8 mouse cellular contexts compared by ENCODE assay signal in the genomic region with DNA sequence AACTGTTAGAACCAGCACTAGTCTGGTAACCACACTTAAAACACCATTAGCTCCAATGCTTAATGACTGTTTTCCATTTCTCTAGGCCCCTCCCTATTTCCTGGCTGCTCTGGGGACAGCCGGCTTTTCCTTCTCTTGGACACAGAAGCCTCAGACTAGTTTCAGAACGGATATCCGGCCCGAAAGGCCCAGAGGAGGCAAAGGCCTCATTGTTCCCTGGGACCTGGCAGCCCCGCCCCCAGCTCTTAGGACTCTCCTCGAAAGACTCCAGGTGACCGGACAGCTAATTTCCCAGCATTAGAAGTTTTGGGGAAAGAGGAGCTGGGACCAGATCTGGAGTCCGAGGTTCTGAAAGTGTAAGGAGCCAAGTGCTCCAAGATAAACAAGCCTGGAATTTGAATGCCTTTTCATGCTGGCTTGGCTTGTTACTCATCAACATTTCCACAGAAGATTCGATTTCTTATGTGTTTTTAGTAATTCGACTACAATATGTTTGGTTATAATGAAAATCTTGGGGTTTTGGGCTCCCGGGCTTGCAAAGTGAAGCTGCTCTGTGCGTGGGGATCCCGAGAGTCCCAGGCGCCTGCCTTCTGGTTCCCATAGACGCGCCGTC. TPM values are rescaled to one million over a fixed set of nuclear protein-coding genes. Genes with fewer than 3 reads are reported as not detected.
DNase-seq lines count a peak whose midpoint lies in the region; ATAC-seq lines count a peak whose summit lies in the region.

No protein-coding gene starts in this region.

- H3K9ac ChIP-seq in forebrain, embryonic 14.5 days (ENCODE audit: low read length) = peak overlapping the region; percentile 86

- H3K27me3 ChIP-seq in forebrain, embryonic 14.5 days (replicated peaks; ENCODE audit: control insufficient read depth, insufficient read depth, low read length) = no peaks in the 10 kb centered on the region

- H3K4me1 ChIP-seq in forebrain, embryonic 14.5 days (ENCODE audit: control insufficient read depth, insufficient read depth, low read length) = peaks cover 10% of the 10 kb centered on the region

- H3K4me2 ChIP-seq in forebrain, embryonic 14.5 days (ENCODE audit: low read length) = peak overlapping the region; percentile 72

- ATAC-seq in forebrain, embryonic 14.5 days = no peak
- no peak for ATAC-seq in monocyte, adult 5-6 weeks (replicated peaks; ENCODE audit: insufficient number of reproducible peaks, low FRiP score, low TSS enrichment, poor library complexity, severe bottlenecking)

- no peaks in the 10 kb centered on the region for H3K9me3 ChIP-seq in forebrain, embryonic 14.5 days (replicated peaks; ENCODE audit: control insufficient read depth, low read length)

- peak; percentile 77 for DNase-seq in MEL-GATA-1-ER (ENCODE audit: extremely low read depth, low read depth)
- DNase-seq in c-Kit-positive CD71-positive TER-119-negative erythroid progenitor cells, embryonic 14.5 days (ENCODE audit: low read depth) = peak; percentile 43
- peak; percentile 44 for DNase-seq in forebrain, embryonic 14.5 days (ENCODE audit: low spot score)
- DNase-seq in heart, postnatal 4 days = peak; percentile 74
- peak; percentile 59 for DNase-seq in layer of hippocampus, adult 9-11 months
- peak; percentile 84 for DNase-seq in lung, postnatal 25 days (ENCODE audit: low spot score)
- peak; percentile 24 for DNase-seq in right cerebral cortex, postnatal 4 days

- H3K27ac ChIP-seq in forebrain, embryonic 14.5 days (ENCODE audit: low read depth, low read length) = peak overlapping the region; percentile 94

- 3% methylated on average over 17 of the region's 17 CpGs for WGBS in forebrain, embryonic 14.5 days

- no peaks in the 10 kb centered on the region for H3K36me3 ChIP-seq in forebrain, embryonic 14.5 days (ENCODE audit: control insufficient read depth, insufficient read depth, low read length)

- peak overlapping the region; percentile 73 for H3K4me3 ChIP-seq in forebrain, embryonic 14.5 days (ENCODE audit: low read depth, low read length)

RNA-seq across cellular contexts. Expression of gene Grk5, which starts 0.3 kb away (rescaled TPM):
- polyA plus RNA-seq in forebrain, embryonic 14.5 days (2014; fragmentation: Nextera tagmentation; extraction: Ambion mirVana) = 2.0 and 2.7 TPM in 2 replicates
- total RNA-seq in heart, postnatal 4 days (2021) = 10 to 100 TPM; 24.8 to 25.8 TPM
- total RNA-seq in monocyte, adult 5-6 weeks (2017) = 78.4 to 91.2 TPM (median 81.3 TPM) in 3 replicates

RNA-seq across cellular contexts. Expression of gene Prdx3, which starts 14.9 kb away (rescaled TPM):
- 89.7 and 103 TPM in 2 replicates for polyA plus RNA-seq in forebrain, embryonic 14.5 days (2014; fragmentation: Nextera tagmentation; extraction: Ambion mirVana)
- 100 to 1,000 TPM; 201 to 204 TPM for total RNA-seq in heart, postnatal 4 days (2021)
- 36.3 to 46.6 TPM (median 37.6 TPM) in 3 replicates for total RNA-seq in monocyte, adult 5-6 weeks (2017)

RNA-seq across cellular contexts. Expression of gene Sfxn4, which starts 27.9 kb away (rescaled TPM):
- 10.7 and 11.0 TPM in 2 replicates for polyA plus RNA-seq in forebrain, embryonic 14.5 days (2014; fragmentation: Nextera tagmentation; extraction: Ambion mirVana)
- 1 to 10 TPM; 4.2 to 5.5 TPM for total RNA-seq in heart, postnatal 4 days (2021)
- total RNA-seq in monocyte, adult 5-6 weeks (2017) = 0.86 to 2.1 TPM (median 1.3 TPM) in 3 replicates

Comparison
In these comparisons a context has a peak if more than half of its experiments do, and no peak if none do; other contexts are left out.
1. DNase-seq: peak in every context shown above with its lines; median percentile 84 in lung, postnatal 25 days; 77 in MEL-GATA-1-ER; 74 in heart, postnatal 4 days; 59 in layer of hippocampus, adult 9-11 months; 44 in forebrain, embryonic 14.5 days; 43 in c-Kit-positive CD71-positive TER-119-negative erythroid progenitor cells, embryonic 14.5 days; 24 in right cerebral cortex, postnatal 4 days.